Mouse (Mus musculus) brain, embryonic 14.5 days (tissue): ENCODE measurements around the gene Prkd2. TPM values are rescaled to one million over a fixed set of nuclear protein-coding genes. Genes with fewer than 3 reads are reported as not detected.

ENCODE experiments used
- DNase-seq: peaks from one replicate; pipeline ENCODE4 v3.0.0-alpha.2; 2011; ENCODE audit warnings: low read depth
- CTCF ChIP-seq: fragments of 200-500 bp; IDR thresholded peaks from 2 replicates; pipeline ENCODE4 v1.5.1; 2012; ENCODE audit warnings: inconsistent platforms, mild to moderate bottlenecking, moderate library complexity, borderline replicate concordance; ENCODE audit not compliant: insufficient read depth, insufficient read length; ENCODE audit errors: extremely low read depth
- POLR2A ChIP-seq: fragments of 200-500 bp; IDR thresholded peaks from 2 replicates; pipeline ENCODE4 v1.6.1; 2012; ENCODE audit warnings: mild to moderate bottlenecking, inconsistent platforms, borderline replicate concordance; ENCODE audit not compliant: poor library complexity, insufficient read depth, insufficient read length, severe bottlenecking; ENCODE audit errors: extremely low read depth
- polyA plus RNA-seq: library from polyadenylated mRNA; depleted of rRNA; stranded (reverse); fragments of >200 nt; gene quantifications from 2 replicates; pipeline ENCODE4 v1.2.3, GENCODE M21; 2012; rRNA removed

Prkd2 gene
- polyA plus RNA-seq, 1 experiment: 13.9 TPM

DNA sequence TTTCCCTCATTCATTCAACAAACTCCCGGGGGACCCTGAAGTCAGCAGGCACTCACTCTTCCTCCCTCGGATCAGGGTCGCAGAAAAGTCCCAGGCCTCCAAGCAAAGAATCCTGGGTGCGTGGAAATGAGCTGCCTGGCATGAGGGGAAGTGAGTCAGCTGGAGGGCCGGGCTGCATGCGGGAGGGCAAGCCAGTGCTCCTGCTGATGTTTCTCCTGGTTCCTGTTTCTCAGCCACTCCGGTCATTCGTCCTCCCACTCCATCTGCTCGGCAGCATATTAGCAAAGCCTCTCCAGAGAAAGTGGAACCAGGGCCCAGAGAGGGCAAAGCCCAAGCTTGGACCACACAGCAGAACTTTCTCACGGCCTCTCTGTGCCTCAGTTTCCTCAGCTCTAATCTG, 67.2 kb downstream of the Prkd2 start:
- no peak for DNase-seq
- TF ChIP-seq POLR2A (no peak), CTCF (no peak)

DNA sequence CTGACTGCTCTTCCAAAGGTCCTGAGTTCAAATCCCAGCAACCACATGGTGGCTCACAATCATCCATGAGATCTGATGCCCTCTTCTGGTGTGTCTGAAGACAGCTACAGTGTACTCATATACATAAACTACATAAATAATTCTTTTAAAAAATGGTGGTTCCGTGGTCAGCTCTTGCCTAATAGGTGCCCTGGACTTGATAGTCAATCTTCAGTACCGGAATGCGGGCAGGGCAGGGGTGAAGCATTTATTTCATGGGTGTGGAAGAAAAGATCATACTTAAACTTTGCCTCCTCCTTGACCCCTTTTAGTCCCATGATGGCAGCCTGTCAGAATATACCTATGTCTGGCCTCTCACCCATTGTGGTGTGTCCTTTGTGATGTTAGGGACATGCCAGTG, 69.2 kb downstream of the Prkd2 start:
- no peak for DNase-seq
- TF ChIP-seq POLR2A: no peak
- no peak for TF ChIP-seq CTCF

DNA sequence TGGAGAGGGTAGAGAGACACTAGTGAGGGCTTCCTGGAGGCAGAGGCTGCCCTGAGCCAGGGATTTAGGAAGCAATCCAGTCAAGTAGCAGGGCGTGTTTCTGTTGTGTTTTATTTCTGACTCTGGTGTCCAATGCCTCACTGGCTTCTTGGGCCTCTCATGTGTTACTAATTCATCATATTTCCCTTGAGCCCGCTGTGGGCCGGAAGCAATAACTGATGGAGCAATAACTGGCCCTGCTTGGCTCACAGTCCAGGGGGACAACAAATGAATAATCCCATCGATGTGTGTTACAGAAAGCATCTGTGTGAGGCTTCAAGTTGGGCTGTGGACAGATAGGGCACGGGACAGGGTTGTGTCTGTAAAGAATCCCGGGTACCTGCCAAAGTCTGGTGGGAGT, 69.7 kb downstream of the Prkd2 start:
- TF ChIP-seq CTCF: no peak
- no peak for TF ChIP-seq POLR2A
- DNase-seq: no peak

GRCm38 (mm10) chr7:16913806-16914452, 71.2 kb downstream of the Prkd2 start:
- TF ChIP-seq CTCF: peak; percentile 92
- no peak for TF ChIP-seq POLR2A

GRCm38 (mm10) chr7:16914453-16915343, 72.0 kb downstream of the Prkd2 start:
- DNase-seq: no peak
- no peak for TF ChIP-seq POLR2A
- TF ChIP-seq CTCF: no peak

More at GRCm38 (mm10) chr7:16913806-16914452, 71.2 kb downstream of the Prkd2 start:
- peak; percentile 77 for DNase-seq

GRCm38 (mm10) chr7:16915461-16916340, 73.0 kb downstream of the Prkd2 start:
- DNase-seq: no peak
- TF ChIP-seq CTCF: no peak
- no peak for TF ChIP-seq POLR2A

- TF ChIP-seq CTCF: no peak
- TF ChIP-seq POLR2A: no peak
- no peak for DNase-seq
These were observed 73.9 kb downstream of the Prkd2 start for GRCm38 (mm10) chr7:16916342-16917265.

GRCm38 (mm10) chr7:16917447-16917846, 74.7 kb downstream of the Prkd2 start:
- TF ChIP-seq POLR2A (no peak), CTCF (no peak)
- DNase-seq: no peak

DNA sequence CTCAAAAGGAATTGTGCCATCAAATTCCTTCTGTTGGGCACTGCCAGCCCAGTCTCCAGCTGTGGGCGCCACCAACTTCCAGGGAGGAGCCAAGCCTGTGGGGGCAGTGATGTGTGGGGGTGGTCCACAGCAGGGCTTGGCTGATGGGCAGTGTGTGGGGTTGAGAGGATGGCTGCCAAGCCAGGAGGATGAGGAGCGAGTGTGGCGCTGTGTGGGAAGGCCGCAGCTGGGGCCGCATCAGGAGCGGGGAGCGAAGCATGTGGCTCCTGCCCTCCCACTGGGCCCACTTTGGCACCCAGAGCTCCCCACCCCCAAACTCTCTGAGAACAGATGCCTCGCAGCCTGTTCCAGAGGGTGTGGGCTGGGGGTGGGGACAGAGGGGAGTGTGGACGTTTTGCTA, 75.3 kb downstream of the Prkd2 start:
- TF ChIP-seq CTCF: no peak
- TF ChIP-seq POLR2A: no peak
- DNase-seq: no peak

DNA sequence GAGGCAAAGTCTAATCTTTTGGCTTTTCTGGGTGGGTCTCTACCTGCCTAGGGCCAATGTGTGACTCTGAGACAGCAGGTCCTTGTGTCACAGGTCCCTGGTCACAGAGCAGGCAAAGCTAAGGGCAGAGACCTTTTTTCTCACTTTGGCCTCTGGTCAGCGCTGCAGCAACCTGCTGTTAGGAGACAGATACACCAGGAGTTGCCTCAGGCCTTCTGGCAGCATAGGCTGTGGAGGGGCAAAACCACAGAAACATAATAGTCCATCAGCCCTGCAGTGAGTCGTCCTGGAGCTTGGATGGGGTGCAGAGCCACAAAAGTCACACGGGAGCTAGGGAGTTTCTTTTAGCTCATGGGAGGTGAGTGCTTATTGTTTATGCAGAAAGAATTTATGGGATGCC, 76.0 kb downstream of the Prkd2 start:
- DNase-seq: no peak
- TF ChIP-seq POLR2A (no peak), CTCF (no peak)

DNA sequence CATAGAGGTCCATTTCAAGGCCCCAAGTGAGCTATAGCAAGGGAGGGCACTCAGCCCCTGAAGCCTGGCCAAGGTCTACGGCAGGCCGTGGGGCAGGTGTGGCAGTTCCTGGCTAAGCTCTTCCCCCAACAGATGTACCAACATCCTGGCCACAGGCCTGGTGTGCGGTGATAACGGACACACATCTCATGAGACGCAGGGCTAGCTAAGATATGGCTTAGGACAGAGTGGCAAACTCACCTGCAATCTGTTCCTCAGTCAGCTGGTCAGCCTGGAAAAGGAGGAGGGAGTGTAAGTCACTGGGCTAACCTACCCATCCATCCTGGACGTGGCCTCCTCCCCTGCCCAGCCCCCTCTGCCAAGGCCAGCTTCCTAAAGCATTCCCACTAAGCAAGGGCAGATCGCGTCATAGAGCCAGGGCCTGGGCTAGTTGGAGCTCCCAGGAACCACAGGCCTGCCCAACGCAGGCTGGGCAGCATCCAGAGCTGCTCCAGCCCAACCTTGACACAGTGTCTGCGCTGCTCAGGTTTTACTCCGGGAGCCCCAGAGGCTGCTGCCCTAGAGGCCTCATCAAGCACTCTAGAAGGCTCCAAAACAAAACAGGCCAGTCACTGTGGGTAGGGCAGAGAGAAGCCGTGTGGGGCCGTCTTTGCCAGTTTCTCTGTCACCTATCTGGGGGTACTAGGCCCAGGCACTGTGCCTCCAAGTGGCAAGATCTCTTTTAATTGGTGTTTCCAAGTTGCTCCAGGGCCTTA, 76.9 kb downstream of the Prkd2 start:
- no peak for TF ChIP-seq POLR2A
- no peak for TF ChIP-seq CTCF

More for the DNA sequence above, 76.9 kb downstream of the Prkd2 start:
- DNase-seq: no peak

Other genes starting within 250 kb of the Prkd2 start
- gene Arhgap35, start 227.9 kb upstream of the Prkd2 start, polyA plus RNA-seq: 48.1 and 75.2 TPM in 2 replicates
- not detected in 2 replicates for gene Ceacam15, start 167.2 kb upstream of the Prkd2 start, polyA plus RNA-seq
- 0.48 TPM in 1 of 2 replicates, not detected in the other for gene Ceacam9, start 121.0 kb upstream of the Prkd2 start, polyA plus RNA-seq
- gene Ap2s1, start 104.5 kb upstream of the Prkd2 start, polyA plus RNA-seq: 455 and 489 TPM in 2 replicates
- gene Slc1a5, start 61.6 kb upstream of the Prkd2 start, polyA plus RNA-seq: 18.7 and 32.3 TPM in 2 replicates
- 306 and 379 TPM in 2 replicates for gene Strn4, start 27.0 kb upstream of the Prkd2 start, polyA plus RNA-seq
- 35.1 and 47.7 TPM in 2 replicates for gene Fkrp, start 26.2 kb upstream of the Prkd2 start, polyA plus RNA-seq
- gene Dact3, start 32.4 kb downstream of the Prkd2 start, polyA plus RNA-seq: 41.7 and 43.6 TPM in 2 replicates
- gene Gng8, start 48.9 kb downstream of the Prkd2 start, polyA plus RNA-seq: 11.5 and 15.5 TPM in 2 replicates
- gene Ptgir, start 63.6 kb downstream of the Prkd2 start, polyA plus RNA-seq: 0.47 and 0.75 TPM in 2 replicates
- 580 and 837 TPM in 2 replicates for gene Calm3, start 81.2 kb downstream of the Prkd2 start, polyA plus RNA-seq
- 44.9 and 96.9 TPM in 2 replicates for gene Pnmal2, start 101.8 kb downstream of the Prkd2 start, polyA plus RNA-seq
- 28.0 and 34.5 TPM in 2 replicates for gene Pnmal1, start 116.8 kb downstream of the Prkd2 start, polyA plus RNA-seq
- gene Gm42372, start 140.2 kb downstream of the Prkd2 start, polyA plus RNA-seq: 5.2 and 19.6 TPM in 2 replicates
- gene Ccdc8, start 149.8 kb downstream of the Prkd2 start, polyA plus RNA-seq: 6.4 and 8.6 TPM in 2 replicates
- gene Ppp5c, start 185.0 kb downstream of the Prkd2 start, polyA plus RNA-seq: 164 and 199 TPM in 2 replicates
- 4.1 and 6.9 TPM in 2 replicates for gene Hif3a, start 219.5 kb downstream of the Prkd2 start, polyA plus RNA-seq
- 1.6 and 2.7 TPM in 2 replicates for gene Psg16, start 231.1 kb downstream of the Prkd2 start, polyA plus RNA-seq